Mouse (Mus musculus) layer of hippocampus, adult 8-10 months (tissue): ENCODE data around the gene Setmar. TPM values are rescaled to one million over a fixed set of nuclear protein-coding genes. Genes with fewer than 3 reads are reported as not detected.

Experiments used
- DNase-seq, 2 experiments: peaks; one replicate each; pipeline ENCODE4 v3.0.0; 2022; ENCODE audit warnings: low spot score in 2 of 2
- total RNA-seq, 4 experiments: library from RNA; stranded (reverse); gene quantifications; 2 replicates each; pipeline ENCODE4 v1.2.4; 2022

Setmar gene
- total RNA-seq, 4 experiments from 2014 or later, result 7.2 to 12.2 (median 9.9) TPM

DNA sequence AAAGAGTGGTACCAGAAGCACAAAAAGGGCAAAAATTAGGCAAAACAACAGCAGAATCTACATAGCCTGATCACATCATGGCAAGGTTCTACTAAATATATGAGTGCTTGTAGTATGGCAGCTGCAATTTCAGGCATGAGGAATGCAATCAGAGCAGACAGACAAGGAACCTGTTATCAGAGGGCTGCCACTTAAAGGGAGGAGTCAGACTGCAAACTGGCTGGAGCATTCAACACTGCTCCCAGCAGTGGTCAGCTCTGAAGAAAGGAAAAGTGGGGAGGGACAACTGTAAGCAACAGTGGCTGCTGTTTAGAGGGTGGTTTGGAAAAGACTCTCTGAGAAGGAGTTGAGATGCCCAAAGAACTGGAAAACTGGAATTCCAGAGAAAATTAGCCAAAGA is 46.8 kb downstream of the Setmar start:
- DNase-seq, result no peak

DNA sequence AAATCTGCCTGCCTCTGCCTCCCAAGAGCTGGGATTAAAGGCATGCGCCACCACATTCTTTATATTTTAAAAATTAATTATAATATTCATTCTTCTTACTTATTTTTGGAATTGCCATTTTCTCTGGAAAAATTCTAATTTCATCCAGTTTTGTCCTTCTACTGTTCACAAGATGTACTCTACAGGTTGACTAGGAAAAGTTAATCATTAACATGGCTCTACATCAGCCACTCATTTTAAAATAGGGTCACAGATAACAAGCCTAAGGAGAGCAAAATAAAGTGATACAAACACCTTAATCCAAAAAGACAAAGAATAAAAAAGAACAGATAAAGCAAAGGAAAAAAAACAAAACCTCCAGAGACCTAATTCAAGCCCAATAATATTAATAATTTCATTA is 50.1 kb downstream of the Setmar start:
- DNase-seq, result no peak

DNA sequence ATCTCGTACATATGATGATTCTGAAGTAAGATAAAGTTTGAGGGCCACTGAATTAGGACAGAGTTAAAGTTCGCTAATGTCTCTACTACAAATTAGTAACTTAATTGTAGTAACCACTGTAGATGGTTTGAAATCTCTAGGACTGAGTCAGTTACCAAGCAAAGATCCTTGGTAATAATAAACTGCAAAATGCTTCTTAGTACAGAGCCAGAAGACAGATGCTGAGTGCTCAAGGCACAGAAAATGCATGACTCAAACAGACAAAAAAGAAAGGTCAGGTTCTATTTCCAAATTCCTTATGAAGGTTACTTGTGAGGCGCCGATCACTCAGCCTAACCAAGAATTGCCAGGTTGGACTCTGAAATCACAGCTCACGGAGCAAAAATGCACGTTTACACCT is 53.0 kb downstream of the Setmar start:
- no peak for DNase-seq

DNA sequence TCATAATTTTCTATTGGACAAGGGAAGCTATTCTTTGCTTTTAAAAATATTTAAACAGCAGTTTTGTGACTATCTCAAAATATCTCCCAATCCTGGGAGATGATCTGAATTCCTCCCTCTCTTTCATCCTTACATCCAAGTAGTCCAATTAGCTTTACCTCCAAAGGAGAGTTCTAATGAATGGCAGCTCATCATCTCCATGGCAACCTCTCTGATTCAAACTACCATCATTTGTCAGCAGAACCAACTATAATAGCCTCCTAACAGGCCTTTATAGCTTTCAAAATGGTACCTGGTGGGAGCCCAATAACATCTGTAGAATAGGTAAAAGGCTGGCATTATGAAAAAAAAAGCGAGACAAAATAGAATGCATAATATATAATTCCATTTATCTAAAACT is 60.6 kb downstream of the Setmar start:
- no peak for DNase-seq

DNA sequence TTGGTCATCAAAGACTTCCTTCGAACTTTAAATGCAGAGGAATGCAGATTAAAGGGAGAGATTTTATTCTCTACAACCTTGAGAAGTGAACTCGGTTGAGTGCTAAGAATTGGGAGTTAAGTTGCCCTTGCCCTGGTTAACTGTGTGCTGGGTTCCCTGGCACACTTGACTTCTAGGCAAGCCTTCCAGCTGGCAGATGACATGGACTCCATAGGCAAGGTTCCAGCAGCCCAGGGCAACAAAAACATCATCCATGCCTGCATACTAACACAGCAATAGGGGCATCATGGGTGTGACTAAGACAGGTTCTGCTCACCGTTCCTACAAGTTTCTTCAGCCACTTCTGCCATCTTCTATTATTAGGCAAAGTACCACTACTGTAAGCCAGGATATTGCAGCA is 61.8 kb downstream of the Setmar start:
- DNase-seq, result no peak

Other genes with a start within 250 kb of the Setmar start
- gene Sumf1, start 120.5 kb downstream of the Setmar start, total RNA-seq, result 10 to 100 TPM; 19.2 to 29.2 (median 22.3) TPM
- 100 to 1,000 TPM; 277 to 326 (median 299) TPM for gene Itpr1, start 148.1 kb downstream of the Setmar start, total RNA-seq